Mouse (Mus musculus) heart, postnatal 10 days (tissue): ENCODE measurements at regions not wholly inside any gene's neighbourhood (a gene's known extent, or its start where the extent isn't known, plus 50 kb on each side); places are given as distances from the start of the nearest gene placed in this dataset.
A peak's percentile ranks its signal among the peaks of the same experiment; 100 is the strongest.

ENCODE experiments used
- DNase-seq, 2 experiments: peaks; one replicate each; pipeline ENCODE4 v3.0.0; 2021
- intact Hi-C: fragments of 180-260 bp; cut with DNase I; formaldehyde crosslinking; loops from one replicate; pipeline ENCODE4 v1.15.1; 2025

DNA sequence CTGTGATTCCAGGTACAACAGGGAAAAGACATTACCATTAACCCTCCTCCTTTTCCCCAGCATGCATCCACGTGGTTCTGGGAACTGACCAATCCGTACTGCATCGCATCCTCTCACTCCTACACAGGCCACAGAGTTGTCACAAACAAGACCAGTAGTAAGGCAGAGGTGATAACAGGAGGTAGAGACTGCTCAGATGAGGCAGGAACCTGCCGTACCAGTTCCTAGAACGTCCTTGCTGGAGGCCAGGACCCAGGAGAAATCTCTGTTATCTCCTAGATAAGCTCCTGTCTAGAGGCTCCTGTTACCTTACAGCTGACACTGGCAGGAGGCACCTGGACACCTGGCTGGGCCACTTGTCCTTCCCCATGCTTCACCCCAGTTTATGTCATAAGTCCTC lies 121.4 kb upstream of the Neo1 start:
- intact Hi-C loops: no loop called here
- no peak for DNase-seq

- no peak for DNase-seq
- intact Hi-C loops: no loop called here
Observed at GRCm38 (mm10) chr9:59153945-59154344, 117.7 kb upstream of the Neo1 start.

DNA sequence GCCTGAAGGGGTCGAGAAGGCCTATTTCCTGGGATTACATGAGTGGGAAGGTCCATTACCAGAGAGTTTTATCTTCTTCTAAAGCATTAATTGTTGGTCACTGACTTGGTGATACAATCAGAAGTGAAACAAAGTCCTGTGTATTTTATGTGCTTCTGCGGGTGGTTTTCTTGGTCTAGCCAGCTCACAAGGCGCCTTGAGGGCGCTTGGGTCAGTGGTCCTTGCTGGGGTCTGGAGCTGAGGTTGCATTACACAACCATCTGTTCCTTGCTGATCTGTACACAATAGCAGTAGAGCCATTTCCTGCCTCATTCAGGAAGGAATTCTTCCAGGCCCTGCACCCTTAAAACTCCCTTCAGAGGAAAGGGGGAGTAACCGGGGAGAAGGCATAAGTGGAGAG lies 116.9 kb upstream of the Neo1 start:
- intact Hi-C loops: no loop called here
- no peak for DNase-seq

DNA sequence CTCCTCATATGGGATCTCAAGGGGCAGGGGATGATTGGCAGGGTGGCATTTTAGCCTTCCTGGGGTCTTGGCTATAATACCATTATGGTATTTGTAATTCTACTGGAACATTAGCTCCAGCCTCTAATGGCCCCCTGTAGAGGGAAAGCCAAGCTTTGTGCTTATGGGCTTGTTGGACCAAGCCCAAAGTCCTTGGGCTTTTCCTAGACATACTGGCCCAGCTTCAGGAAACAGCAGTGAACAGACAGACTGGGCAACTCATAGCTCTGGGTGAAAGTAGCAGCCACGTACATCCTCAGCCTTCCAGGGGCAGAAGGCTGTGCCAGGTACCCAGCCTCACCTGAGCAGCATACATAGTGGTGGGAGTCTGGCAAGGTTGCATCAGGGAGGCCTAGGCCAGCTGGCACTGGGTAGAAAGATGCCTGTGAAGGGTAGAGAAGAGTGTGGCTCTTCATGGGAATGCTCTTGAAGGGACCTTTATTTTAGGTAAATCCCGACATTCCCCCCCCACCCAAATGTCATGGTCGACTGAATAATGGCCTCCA lies 108.1 kb upstream of the Neo1 start:
- intact Hi-C loops: no loop called here
- DNase-seq: no peak

DNA sequence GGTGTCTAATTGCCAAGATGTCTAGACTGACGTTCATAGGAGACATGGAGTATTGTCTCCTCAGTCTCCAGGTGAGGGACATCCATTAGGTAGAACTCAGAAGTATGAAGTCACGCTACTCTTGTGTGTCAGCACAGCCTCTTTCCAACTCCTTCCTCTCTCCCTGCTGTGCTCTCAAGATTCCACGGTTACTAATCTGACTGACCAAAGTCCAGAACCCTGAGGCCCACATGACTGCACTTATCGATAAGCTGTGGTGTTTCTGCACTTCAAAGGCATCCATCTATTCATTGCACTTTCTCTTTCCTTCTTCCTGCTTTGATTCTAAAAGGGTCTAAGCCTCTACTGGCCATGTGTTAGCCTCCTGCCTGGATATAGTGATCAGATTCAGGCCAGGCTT lies 107.4 kb upstream of the Neo1 start:
- intact Hi-C loops: no loop called here
- no peak for DNase-seq

- peak; percentile 53 to 56 for DNase-seq
- intact Hi-C loops: no loop called here
Observed at GRCm38 (mm10) chr9:59134171-59135041, 98.2 kb upstream of the Neo1 start.

GRCm38 (mm10) chr9:59129699-59130340 lies 93.6 kb upstream of the Neo1 start:
- DNase-seq: peak in 1 of 2 experiments; percentile 30
- intact Hi-C loops: no loop called here

DNA sequence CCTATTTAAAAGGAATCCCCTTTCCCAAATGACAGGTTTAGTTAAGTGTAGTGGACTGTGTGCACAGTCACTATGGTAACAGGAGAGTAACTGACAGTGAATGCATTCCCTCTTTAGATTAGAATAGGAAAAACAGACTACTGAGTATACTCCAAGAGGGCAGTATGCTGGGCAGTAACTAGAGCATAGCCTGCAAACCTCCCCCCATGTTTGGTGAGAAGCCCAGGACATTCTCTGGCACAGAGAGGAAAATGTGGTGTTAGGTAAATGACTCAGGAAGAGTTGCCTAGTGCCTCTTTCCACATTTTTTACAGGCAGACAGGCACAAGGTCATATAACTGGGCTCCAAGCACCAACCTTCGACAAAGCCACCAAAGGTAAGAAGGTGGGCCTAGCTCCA lies 93.0 kb upstream of the Neo1 start:
- DNase-seq: peak; percentile 29 to 56
- intact Hi-C loops: no loop called here

DNA sequence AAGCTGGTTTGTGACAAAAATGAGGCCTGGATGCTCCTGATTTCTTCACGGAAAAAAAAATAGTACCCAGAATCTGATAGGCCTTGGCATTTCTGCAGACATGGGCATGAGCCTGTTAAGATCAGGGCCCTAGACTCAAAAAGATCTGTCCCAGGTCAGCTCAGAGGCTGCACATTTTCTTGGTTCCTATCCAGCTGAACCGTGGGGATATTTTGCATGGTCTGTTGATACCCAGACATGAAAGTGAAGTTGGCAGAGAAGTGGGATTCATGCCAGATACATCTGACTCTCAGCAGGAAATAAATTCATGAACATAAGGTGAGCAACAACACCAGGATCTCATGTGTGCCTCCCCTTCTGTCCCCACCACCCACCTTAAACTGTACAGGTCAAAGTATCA lies 91.8 kb upstream of the Neo1 start:
- no peak for DNase-seq
- intact Hi-C loops: no loop called here

DNA sequence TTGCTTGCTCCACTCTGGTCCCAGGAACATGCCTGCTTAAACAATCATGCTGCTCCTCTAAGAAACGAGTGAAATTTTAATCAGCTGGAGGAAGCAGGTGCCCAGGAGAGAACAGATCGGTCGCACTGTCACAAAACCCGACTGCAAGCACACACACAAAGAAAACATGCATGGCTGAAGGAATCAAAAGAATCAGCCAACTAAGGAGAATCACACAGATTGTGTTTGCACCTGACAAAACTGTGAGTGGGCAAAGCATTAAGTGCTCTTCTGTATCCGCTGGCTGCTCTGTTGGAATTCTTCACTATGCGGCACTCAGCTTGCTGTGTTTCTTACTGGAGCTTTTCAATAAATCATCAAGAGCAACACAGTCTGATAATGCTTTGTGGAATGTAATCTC lies 89.6 kb upstream of the Neo1 start:
- DNase-seq: no peak

DNA sequence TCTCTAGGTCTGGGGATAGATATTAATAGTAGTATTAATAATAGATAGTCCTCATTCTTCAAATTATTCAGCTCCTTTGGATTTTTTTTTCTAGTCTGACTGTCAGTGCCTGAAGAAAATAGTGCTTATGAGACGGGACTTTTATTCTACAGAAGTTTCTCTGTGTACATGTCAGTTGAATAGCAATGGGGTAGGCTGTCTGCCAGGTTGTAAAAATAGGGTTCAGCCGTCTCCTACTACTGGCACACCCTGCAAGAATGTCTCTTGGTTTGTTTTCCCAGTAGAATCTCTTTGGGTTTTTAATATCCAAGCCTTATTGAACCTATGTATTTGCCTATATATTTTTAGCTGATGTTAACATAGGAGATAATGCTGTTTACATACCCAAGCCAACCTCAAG lies 80.3 kb upstream of the Neo1 start:
- DNase-seq: peak; percentile 67
- intact Hi-C loops: no loop called here

More for the DNA sequence above, 89.6 kb upstream of the Neo1 start:
- intact Hi-C loops: loop anchor here (2.0 kb wide), 1 partner anchor 13 kb away; no protein-coding TSS in a partner anchor

DNA sequence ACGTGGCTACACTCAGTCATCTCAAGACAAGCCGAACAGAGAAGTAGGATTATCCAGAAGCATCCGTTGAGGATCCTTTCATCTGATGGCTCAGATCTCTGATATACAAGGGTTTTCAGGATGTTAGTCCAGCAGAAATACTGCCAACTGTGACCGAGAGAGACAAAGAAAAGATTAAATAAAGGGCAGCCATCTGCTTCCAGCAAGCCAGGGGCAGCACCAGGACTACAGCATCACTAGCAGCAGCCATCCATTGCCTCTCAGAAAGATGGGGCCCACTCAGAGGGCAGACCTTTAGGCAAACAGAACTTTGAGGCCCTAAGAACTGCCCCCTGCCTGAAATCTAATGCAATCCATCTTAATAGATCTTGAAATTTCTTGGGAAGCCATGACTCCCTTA lies 77.6 kb upstream of the Neo1 start:
- intact Hi-C loops: loop anchor here (2.0 kb wide), 1 partner anchor 13 kb away; no protein-coding TSS in a partner anchor
- no peak for DNase-seq

- intact Hi-C loops: no loop called here
- no peak for DNase-seq
Observed at GRCm38 (mm10) chr9:59099738-59100137, 63.5 kb upstream of the Neo1 start.

DNA sequence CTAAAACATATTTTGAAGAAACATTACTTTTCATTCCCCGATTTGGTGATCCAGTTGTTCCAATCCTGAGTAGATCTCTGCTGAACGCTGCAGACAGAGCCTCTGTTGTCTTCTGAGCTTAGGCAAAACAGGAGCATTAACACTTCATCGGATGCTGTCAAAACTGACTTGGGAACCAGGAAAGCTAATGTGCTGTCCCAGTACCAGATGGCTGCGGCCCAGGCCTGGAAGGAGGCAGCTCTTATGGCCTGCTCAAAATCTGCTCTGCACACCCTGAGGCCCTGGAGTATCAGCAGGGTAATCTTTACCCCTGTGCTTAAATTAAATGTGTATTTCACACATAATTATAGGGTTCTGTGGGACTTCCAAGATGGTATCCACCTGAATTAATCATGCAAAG lies 61.3 kb upstream of the Neo1 start:
- no peak for DNase-seq
- intact Hi-C loops: no loop called here

- intact Hi-C loops: no loop called here
- no peak for DNase-seq
Observed at GRCm38 (mm10) chr9:59096551-59097268, 60.5 kb upstream of the Neo1 start.

- intact Hi-C loops: no loop called here
- no peak for DNase-seq
Observed at GRCm38 (mm10) chr9:59095626-59096025, 59.4 kb upstream of the Neo1 start.

GRCm38 (mm10) chr9:59094106-59094505 lies 57.9 kb upstream of the Neo1 start:
- intact Hi-C loops: no loop called here
- DNase-seq: no peak

- intact Hi-C loops: no loop called here
- no peak for DNase-seq
Observed at GRCm38 (mm10) chr9:59091179-59091578, 54.9 kb upstream of the Neo1 start.

GRCm38 (mm10) chr9:59087704-59088103 lies 51.5 kb upstream of the Neo1 start:
- DNase-seq: no peak
- intact Hi-C loops: no loop called here

DNA sequence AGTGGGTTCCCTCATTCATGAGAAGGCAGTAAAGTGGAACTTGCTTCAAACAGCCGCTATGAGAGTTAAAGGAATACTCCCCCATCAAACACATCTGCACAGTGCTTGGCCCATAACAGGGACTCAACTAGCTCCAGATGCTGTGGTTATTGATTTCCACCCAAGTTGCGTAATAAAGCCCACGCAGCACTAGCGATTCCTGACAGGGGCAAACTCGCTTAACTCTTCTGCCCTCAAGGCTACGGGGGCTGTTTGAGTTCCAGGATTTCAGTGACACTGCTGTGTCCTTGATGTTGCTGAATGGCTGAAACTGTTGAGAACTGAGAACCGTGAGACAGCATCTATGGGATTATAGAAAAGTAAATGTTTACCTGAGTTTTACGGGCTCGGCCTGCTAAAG lies 50.9 kb upstream of the Neo1 start:
- intact Hi-C loops: no loop called here
- no peak for DNase-seq

GRCm38 (mm10) chr9:59086556-59087102 lies 50.4 kb upstream of the Neo1 start:
- no peak for DNase-seq
- intact Hi-C loops: no loop called here
